Mouse (Mus musculus): ENCODE measurements at regions not wholly inside any gene's neighbourhood (a gene's known extent, or its start where the extent isn't known, plus 50 kb on each side); places are given as distances from the start of the nearest gene placed in this dataset.

GRCm38 (mm10) chr2:46245717-46246116 lies 1128.5 kb upstream of the Zeb2 start:
- no peaks in the 10 kb centered on the region for H3K27me3 ChIP-seq
- H3K9me3 ChIP-seq = no peaks in the 10 kb centered on the region
- no peak for ATAC-seq (ENCODE audit: insufficient number of reproducible peaks, insufficient read depth, low FRiP score, low TSS enrichment, low read depth)
- no peaks in the 10 kb centered on the region for H3K4me1 ChIP-seq (replicated peaks)
- H3K36me3 ChIP-seq = no peaks in the 10 kb centered on the region
- H3K4me3 ChIP-seq (replicated peaks) = no peak overlapping the region
- no peak overlapping the region for H3K9ac ChIP-seq (replicated peaks)
- no peak overlapping the region for H3K27ac ChIP-seq
- no peak overlapping the region for H3K4me2 ChIP-seq
- 71% methylated on average over 3 of the region's 3 CpGs for WGBS

DNA sequence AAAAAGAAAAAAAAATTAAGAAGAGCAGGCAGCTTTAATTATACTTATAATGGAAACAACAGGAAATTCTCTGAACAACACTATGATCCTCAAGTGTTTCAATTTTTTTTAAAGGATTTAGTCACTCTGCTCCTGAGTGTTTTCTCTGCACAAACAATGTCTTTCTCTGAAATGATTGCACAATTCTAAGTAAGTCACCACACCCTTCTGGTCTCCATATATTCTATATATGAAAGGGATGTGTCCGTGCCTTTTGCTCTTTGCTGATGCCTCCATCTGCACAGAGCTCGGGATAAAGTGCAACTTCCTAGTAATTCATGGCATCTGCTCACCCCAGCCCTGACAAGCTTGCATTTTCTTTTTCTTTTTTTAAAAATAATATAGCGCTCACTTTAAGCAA lies 1127.5 kb upstream of the Zeb2 start:
- no peak overlapping the region for H3K27ac ChIP-seq
- H3K4me2 ChIP-seq = no peak overlapping the region
- no peak overlapping the region for H3K4me3 ChIP-seq (replicated peaks)
- WGBS = 93% methylated on average over 3 of the region's 3 CpGs
- no peaks in the 10 kb centered on the region for H3K4me1 ChIP-seq (replicated peaks)
- H3K36me3 ChIP-seq = no peaks in the 10 kb centered on the region
- no peak overlapping the region for H3K9ac ChIP-seq (replicated peaks)
- ATAC-seq (ENCODE audit: insufficient number of reproducible peaks, insufficient read depth, low FRiP score, low TSS enrichment, low read depth) = no peak
- no peaks in the 10 kb centered on the region for H3K27me3 ChIP-seq
- H3K9me3 ChIP-seq = no peaks in the 10 kb centered on the region

GRCm38 (mm10) chr2:46242806-46243205 lies 1125.6 kb upstream of the Zeb2 start:
- H3K4me1 ChIP-seq (replicated peaks) = no peaks in the 10 kb centered on the region
- no peaks in the 10 kb centered on the region for H3K9me3 ChIP-seq
- ATAC-seq (ENCODE audit: insufficient number of reproducible peaks, insufficient read depth, low FRiP score, low TSS enrichment, low read depth) = no peak
- H3K27ac ChIP-seq = no peak overlapping the region
- no peak overlapping the region for H3K4me2 ChIP-seq
- no peak overlapping the region for H3K4me3 ChIP-seq (replicated peaks)
- no peak overlapping the region for H3K9ac ChIP-seq (replicated peaks)
- H3K36me3 ChIP-seq = no peaks in the 10 kb centered on the region
- no peaks in the 10 kb centered on the region for H3K27me3 ChIP-seq

- no peaks in the 10 kb centered on the region for H3K9me3 ChIP-seq
- whole genome bisulfite sequencing = 77% methylated on average over 4 of the region's 4 CpGs
- H3K4me1 ChIP-seq (replicated peaks) = no peaks in the 10 kb centered on the region
- no peak overlapping the region for H3K4me3 ChIP-seq (replicated peaks)
- H3K9ac ChIP-seq (replicated peaks) = no peak overlapping the region
- H3K27me3 ChIP-seq = no peaks in the 10 kb centered on the region
- H3K36me3 ChIP-seq = no peaks in the 10 kb centered on the region
- ATAC-seq (ENCODE audit: insufficient number of reproducible peaks, insufficient read depth, low FRiP score, low TSS enrichment, low read depth) = no peak
- H3K27ac ChIP-seq = no peak overlapping the region
- no peak overlapping the region for H3K4me2 ChIP-seq
These were observed 1122.7 kb upstream of the Zeb2 start for GRCm38 (mm10) chr2:46239874-46240273.

GRCm38 (mm10) chr2:46230791-46231450 lies 1113.7 kb upstream of the Zeb2 start:
- Histone ChIP-seq H3K4me3 (replicated peaks) (no peak overlapping the region), H3K9ac (replicated peaks) (no peak overlapping the region), H3K9me3 (no peaks in the 10 kb centered on the region), H3K27me3 (no peaks in the 10 kb centered on the region), H3K36me3 (no peaks in the 10 kb centered on the region), H3K4me1 (replicated peaks) (no peaks in the 10 kb centered on the region), H3K4me2 (no peak overlapping the region), H3K27ac (no peak overlapping the region)
- WGBS = 67% methylated on average over 2 of the region's 2 CpGs
- no peak for ATAC-seq (ENCODE audit: insufficient number of reproducible peaks, insufficient read depth, low FRiP score, low TSS enrichment, low read depth)

DNA sequence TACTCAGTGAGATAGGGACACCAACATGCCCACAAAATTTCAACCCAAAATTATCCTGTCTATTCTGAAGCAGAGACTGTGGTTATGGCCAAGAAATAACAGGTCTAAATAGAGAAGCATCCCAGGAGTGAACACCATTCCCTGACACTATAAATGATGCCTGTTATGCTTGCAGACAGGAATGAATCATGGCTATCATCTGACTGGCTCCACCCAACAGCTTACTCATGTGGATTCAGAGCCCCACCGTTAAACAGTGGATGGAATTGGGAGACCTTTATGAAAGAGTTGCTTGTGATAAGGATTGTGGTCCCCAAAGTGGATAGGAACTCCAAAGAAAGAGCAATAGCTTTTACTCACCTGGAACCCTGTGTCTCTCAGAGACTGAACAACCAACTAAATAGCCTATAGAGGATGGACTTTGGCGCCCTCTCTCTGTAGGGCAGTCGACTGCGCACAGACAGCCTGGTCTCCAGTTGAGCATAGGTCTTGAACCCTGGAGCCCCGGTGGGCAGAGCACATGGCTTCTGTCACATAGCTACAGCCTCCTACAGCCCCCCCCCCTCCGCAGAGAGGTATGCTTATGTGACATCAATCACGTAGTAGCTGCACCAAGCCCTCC lies 1101.3 kb upstream of the Zeb2 start:
- Histone ChIP-seq H3K27me3 (no peaks in the 10 kb centered on the region), H3K4me3 (replicated peaks) (no peak overlapping the region), H3K9me3 (no peaks in the 10 kb centered on the region), H3K36me3 (no peaks in the 10 kb centered on the region), H3K4me2 (no peak overlapping the region), H3K9ac (replicated peaks) (no peak overlapping the region), H3K4me1 (replicated peaks) (no peaks in the 10 kb centered on the region), H3K27ac (no peak overlapping the region)
- WGBS = 91% methylated on average over 7 of the region's 7 CpGs
- ATAC-seq (ENCODE audit: insufficient number of reproducible peaks, insufficient read depth, low FRiP score, low TSS enrichment, low read depth) = no peak

GRCm38 (mm10) chr2:46199341-46199740 lies 1082.1 kb upstream of the Zeb2 start:
- ATAC-seq (ENCODE audit: insufficient number of reproducible peaks, insufficient read depth, low FRiP score, low TSS enrichment, low read depth) = no peak
- H3K27ac ChIP-seq = no peak overlapping the region
- no peak overlapping the region for H3K4me2 ChIP-seq
- H3K9ac ChIP-seq (replicated peaks) = no peak overlapping the region
- 67% methylated on average over 1 of the region's 1 CpGs for WGBS
- H3K4me3 ChIP-seq (replicated peaks) = no peak overlapping the region
- H3K9me3 ChIP-seq = no peaks in the 10 kb centered on the region
- H3K36me3 ChIP-seq = no peaks in the 10 kb centered on the region
- H3K27me3 ChIP-seq = peaks cover 6% of the 10 kb centered on the region; the same call in 1 of the 2 replicates
- H3K4me1 ChIP-seq (replicated peaks) = no peaks in the 10 kb centered on the region

GRCm38 (mm10) chr2:46187265-46187888 lies 1070.2 kb upstream of the Zeb2 start:
- Histone ChIP-seq H3K4me3 (replicated peaks) (no peak overlapping the region), H3K27me3 (no peaks in the 10 kb centered on the region), H3K4me1 (replicated peaks) (peaks cover 9% of the 10 kb centered on the region), H3K9me3 (no peaks in the 10 kb centered on the region), H3K27ac (no peak overlapping the region), H3K4me2 (no peak overlapping the region), H3K36me3 (no peaks in the 10 kb centered on the region), H3K9ac (replicated peaks) (no peak overlapping the region)
- ATAC-seq (ENCODE audit: insufficient number of reproducible peaks, insufficient read depth, low FRiP score, low TSS enrichment, low read depth) = no peak

DNA sequence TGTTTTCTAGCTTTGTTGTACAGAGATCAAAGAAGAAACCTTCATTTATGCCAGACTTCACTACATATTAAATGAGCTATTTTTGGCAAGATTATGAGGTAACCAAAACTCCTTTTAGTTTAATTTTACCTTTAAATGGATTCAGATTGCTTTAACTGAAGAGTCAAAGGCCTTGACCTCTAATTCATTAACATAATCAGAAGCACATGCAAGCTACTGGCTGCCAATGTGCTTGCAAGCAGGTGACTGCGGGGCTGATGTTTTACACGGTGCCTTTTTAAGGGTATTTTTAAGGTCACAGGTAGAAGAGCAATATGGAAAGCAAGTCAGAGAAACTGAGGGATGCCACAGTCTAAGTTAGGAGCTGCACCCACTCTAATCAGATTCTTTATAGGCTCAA lies 1066.0 kb upstream of the Zeb2 start:
- ATAC-seq (ENCODE audit: insufficient number of reproducible peaks, insufficient read depth, low FRiP score, low TSS enrichment, low read depth) = 0 out of 2 replicates have a peak, but pooled peaks have one; percentile 26
- WGBS = 18% methylated on average over 2 of the region's 2 CpGs
- no peaks in the 10 kb centered on the region for H3K9me3 ChIP-seq

DNA sequence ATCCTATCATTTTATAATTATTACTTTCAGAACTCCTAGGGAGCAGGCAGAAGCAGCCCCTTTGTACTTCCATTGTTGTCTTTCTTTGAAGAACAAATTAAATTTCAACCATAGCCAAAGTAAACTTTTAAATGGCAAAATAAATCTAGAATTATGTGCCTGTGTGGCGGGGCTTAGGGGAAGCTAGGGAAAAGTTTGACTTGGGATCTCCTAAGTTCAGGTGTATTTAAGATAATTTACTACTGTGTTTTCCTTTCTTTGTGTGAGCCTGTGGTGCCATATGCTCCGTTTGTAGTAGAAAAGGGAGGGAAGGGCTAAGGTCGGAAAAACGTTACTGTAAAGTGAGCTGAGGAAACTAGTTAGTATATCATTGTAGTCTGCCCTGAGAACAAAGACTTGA lies 1062.5 kb upstream of the Zeb2 start:
- 37% methylated on average over 4 of the region's 4 CpGs for WGBS
- ATAC-seq (ENCODE audit: insufficient number of reproducible peaks, insufficient read depth, low FRiP score, low TSS enrichment, low read depth) = no peak

More for the DNA sequence above, 1066.0 kb upstream of the Zeb2 start:
- Histone ChIP-seq H3K4me1 (replicated peaks) (peaks cover 9% of the 10 kb centered on the region), H3K36me3 (no peaks in the 10 kb centered on the region), H3K27ac (no peak overlapping the region), H3K27me3 (no peaks in the 10 kb centered on the region), H3K4me2 (no peak overlapping the region), H3K9ac (replicated peaks) (no peak overlapping the region), H3K4me3 (replicated peaks) (no peak overlapping the region)

DNA sequence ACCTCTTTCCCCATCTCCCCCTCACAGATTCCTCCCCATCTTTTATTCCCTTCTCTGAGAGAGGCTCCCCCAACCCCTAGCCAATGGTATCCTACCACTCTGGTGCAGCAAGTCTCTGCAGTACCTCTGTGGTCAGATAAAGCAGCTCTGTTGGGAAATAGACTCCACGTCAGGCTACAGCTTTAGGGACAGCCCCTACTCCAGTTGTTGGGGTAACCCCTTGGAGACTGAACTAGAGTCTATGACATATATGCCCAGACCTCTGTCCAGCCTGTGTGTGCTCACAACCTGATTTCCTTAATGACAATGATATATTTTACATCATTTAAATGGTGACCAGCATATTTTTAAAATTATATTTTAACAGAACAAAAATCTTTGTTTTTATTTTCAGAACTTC lies 1051.3 kb upstream of the Zeb2 start:
- Histone ChIP-seq H3K9ac (replicated peaks) (no peak overlapping the region), H3K4me3 (replicated peaks) (no peak overlapping the region), H3K27me3 (no peaks in the 10 kb centered on the region), H3K36me3 (no peaks in the 10 kb centered on the region), H3K4me1 (replicated peaks) (no peaks in the 10 kb centered on the region), H3K27ac (no peak overlapping the region), H3K4me2 (no peak overlapping the region), H3K9me3 (no peaks in the 10 kb centered on the region)
- no peak for ATAC-seq (ENCODE audit: insufficient number of reproducible peaks, insufficient read depth, low FRiP score, low TSS enrichment, low read depth)
- WGBS = 72% methylated on average over 1 of the region's 1 CpGs

More for the DNA sequence above, 1062.5 kb upstream of the Zeb2 start:
- H3K4me2 ChIP-seq = no peak overlapping the region
- H3K9me3 ChIP-seq = no peaks in the 10 kb centered on the region
- peaks cover 9% of the 10 kb centered on the region for H3K4me1 ChIP-seq (replicated peaks)
- H3K27me3 ChIP-seq = no peaks in the 10 kb centered on the region
- no peak overlapping the region for H3K9ac ChIP-seq (replicated peaks)
- no peak overlapping the region for H3K27ac ChIP-seq
- no peak overlapping the region for H3K4me3 ChIP-seq (replicated peaks)
- H3K36me3 ChIP-seq = no peaks in the 10 kb centered on the region

All from limb, embryonic 12.5 days (tissue).